Mouse (Mus musculus) kidney, postnatal 0 days (tissue): Measurements from ENCODE around the gene Nap1l4. TPM values are rescaled to one million over a fixed set of nuclear protein-coding genes. Genes with fewer than 3 reads are reported as not detected.

Experiments
- ATAC-seq: fragments of 200-750 bp; cut with Nextera tagmentation; replicated peaks from 2 replicates; pipeline ENCODE4 v1.8.0; 2017; ENCODE audit warnings: low read depth, moderate number of reproducible peaks, moderate TSS enrichment, moderate library complexity; ENCODE audit not compliant: low FRiP score
- DNase-seq: peaks from one replicate; pipeline ENCODE4 v3.0.0-alpha.2; 2016; ENCODE audit warnings: low spot score
- H3K27ac ChIP-seq: fragments of 300-500 bp; sonication (generic); 2 replicates; pipeline ENCODE4 v1.5.1; 2014; ENCODE audit warnings: mild to moderate bottlenecking
- H3K27me3 ChIP-seq: fragments of 300-500 bp; sonication (generic); 2 replicates; pipeline ENCODE4 v1.6.1; 2014; ENCODE audit warnings: low read length, mixed read lengths; ENCODE audit not compliant: insufficient read depth
- H3K36me3 ChIP-seq: fragments of 300-500 bp; sonication (generic); 2 replicates; pipeline ENCODE4 v1.6.1; 2014; ENCODE audit warnings: low read length, mixed read lengths; ENCODE audit not compliant: insufficient read depth
- H3K4me1 ChIP-seq: fragments of 300-500 bp; sonication (generic); replicated peaks from 2 replicates; pipeline ENCODE4 v1.6.1; 2014; ENCODE audit warnings: antibody characterized with exemption, low read length, mixed read lengths; ENCODE audit not compliant: insufficient read depth
- H3K4me2 ChIP-seq: fragments of 300-500 bp; sonication (generic); 2 replicates; pipeline ENCODE4 v1.6.1; 2014; ENCODE audit warnings: mild to moderate bottlenecking, low read length, moderate library complexity, mixed read lengths
- H3K4me3 ChIP-seq: fragments of 300-500 bp; sonication (generic); replicated peaks from 2 replicates; pipeline ENCODE4 v1.5.1; 2014; ENCODE audit warnings: low read depth, low read length
- H3K9ac ChIP-seq: fragments of 300-500 bp; sonication (generic); 2 replicates; pipeline ENCODE4 v1.6.1; 2014; ENCODE audit warnings: low read depth, low read length
- H3K9me3 ChIP-seq: fragments of 300-500 bp; sonication (generic); replicated peaks from 2 replicates; pipeline ENCODE4 v1.6.1; 2016; ENCODE audit warnings: low read length, inconsistent platforms, mixed read lengths
- CTCF ChIP-seq: IDR thresholded peaks from 2 replicates; pipeline ENCODE4 v1.5.1; 2016; ENCODE audit warnings: antibody characterized with exemption, low read depth, mild to moderate bottlenecking, moderate library complexity
- WGBS: fragments of 180-500 bp; shearing (Covaris S2); extraction: QIAGEN DNeasy Blood & Tissue Kit; methylation state at CpG from one replicate; pipeline ENCODE4 v1.1.7; 2014; 5-methylcytosine and 5-hydroxymethylcytosine counted together
- polyA plus RNA-seq: library from polyadenylated mRNA; unstranded; fragments of >200 nt; fragmentation: Nextera tagmentation; extraction: Ambion mirVana; gene quantifications from 2 replicates; pipeline ENCODE4 v1.2.1, GENCODE M21; 2015

The Nap1l4 gene
- 156 and 178 TPM in 2 replicates for polyA plus RNA-seq

DNA sequence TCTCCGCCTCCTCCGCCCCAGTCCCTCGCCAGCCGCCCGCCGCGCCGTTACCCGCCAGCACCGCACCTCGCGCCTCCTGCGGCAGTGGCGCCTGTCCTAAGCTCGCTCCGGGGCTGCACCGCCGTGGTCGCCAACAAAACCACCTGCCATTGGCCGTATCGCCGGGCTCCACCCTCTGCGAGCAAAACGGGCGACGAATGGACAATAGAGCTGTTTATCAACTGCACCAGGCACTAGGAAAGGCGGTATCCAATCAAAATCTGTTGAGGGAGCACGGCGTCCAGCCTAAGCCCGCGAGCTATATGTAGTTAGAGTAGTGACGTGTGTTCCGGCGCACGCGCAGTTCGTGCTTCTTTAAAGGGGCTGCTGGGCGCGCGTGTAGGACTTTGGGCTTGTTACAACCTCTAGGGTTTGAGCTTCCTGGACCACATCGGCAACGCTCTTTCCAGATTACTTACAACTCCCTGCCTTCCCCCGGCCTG lies at the start of gene Nap1l4:
Nap1l4 (minus strand) TSS at position 131 of the 482 bp plus-strand sequence.
- Histone ChIP-seq H3K9me3 (no peaks in the 10 kb centered on the region), H3K9ac (peak within 1 kb of the TSS; percentile 77), H3K4me2 (peak within 1 kb of the TSS; percentile 79), H3K4me3 (peak within 1 kb of the TSS; percentile 66), H3K4me1 (peaks cover 11% of the 10 kb centered on the region), H3K27ac (peak within 1 kb of the TSS; percentile 87), H3K36me3 (0 out of 2 replicates have a peak, but pooled peaks cover 2% of the 10 kb centered on the region), H3K27me3 (no peaks in the 10 kb centered on the region)
- DNase-seq = peak; percentile 100
- under 1% methylated on average over 43 of the region's 43 CpGs for WGBS
- ATAC-seq = peak; percentile 99
- 0 out of 2 replicates have a peak, but pooled peaks have one; percentile 15 for TF ChIP-seq CTCF

GRCm38 (mm10) chr7:143594865-143595264 lies 46.0 kb upstream of the Nap1l4 start:
- Histone ChIP-seq H3K36me3 (peaks cover 12% of the 10 kb centered on the region; the same call in 1 of the 2 replicates), H3K9ac (no peak overlapping the region), H3K9me3 (no peaks in the 10 kb centered on the region), H3K4me3 (no peak overlapping the region), H3K27ac (no peak overlapping the region), H3K4me2 (no peak overlapping the region), H3K27me3 (no peaks in the 10 kb centered on the region), H3K4me1 (0 out of 2 replicates have a peak, but pooled peaks cover 8% of the 10 kb centered on the region)
- no peak for TF ChIP-seq CTCF
- ATAC-seq (no peak), DNase-seq (no peak)
- 42% methylated on average over 5 of the region's 5 CpGs for WGBS

GRCm38 (mm10) chr7:143592255-143592654 lies 43.3 kb upstream of the Nap1l4 start:
- no peak overlapping the region for H3K27ac ChIP-seq
- no peak overlapping the region for H3K4me2 ChIP-seq
- no peaks in the 10 kb centered on the region for H3K9me3 ChIP-seq
- no peak overlapping the region for H3K4me3 ChIP-seq
- H3K9ac ChIP-seq = no peak overlapping the region
- H3K27me3 ChIP-seq = no peaks in the 10 kb centered on the region
- 91% methylated on average over 10 of the region's 10 CpGs for WGBS
- DNase-seq (no peak), ATAC-seq (no peak)
- no peaks in the 10 kb centered on the region for H3K4me1 ChIP-seq
- peaks cover 25% of the 10 kb centered on the region for H3K36me3 ChIP-seq
- no peak for TF ChIP-seq CTCF

DNA sequence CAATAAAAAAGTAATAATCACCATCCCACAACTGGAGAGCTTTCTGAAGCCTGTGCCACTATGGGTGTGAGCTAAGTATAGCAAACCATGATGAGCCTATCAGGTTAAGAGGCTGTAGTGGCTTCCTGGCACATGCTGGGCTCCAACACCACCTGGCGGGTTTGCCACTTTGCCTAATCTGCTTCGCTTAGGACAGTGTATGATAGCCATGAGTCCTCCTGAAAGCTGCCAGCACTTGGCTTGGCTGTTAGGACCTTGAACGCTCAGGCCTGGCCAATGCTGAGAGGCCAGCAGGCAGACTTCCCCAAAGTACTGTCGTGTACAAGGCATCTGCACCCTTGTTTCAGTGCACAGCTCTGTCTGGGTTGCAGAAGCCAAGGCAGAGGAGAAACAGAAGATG lies 39.1 kb upstream of the Nap1l4 start:
- DNase-seq = no peak

GRCm38 (mm10) chr7:143587586-143587985 lies 38.7 kb upstream of the Nap1l4 start:
- Histone ChIP-seq H3K27me3 (no peaks in the 10 kb centered on the region), H3K9ac (no peak overlapping the region), H3K9me3 (no peaks in the 10 kb centered on the region), H3K4me1 (no peaks in the 10 kb centered on the region), H3K27ac (no peak overlapping the region), H3K4me3 (no peak overlapping the region), H3K36me3 (peaks cover 63% of the 10 kb centered on the region), H3K4me2 (no peak overlapping the region)
- ATAC-seq = no peak
- no peak for TF ChIP-seq CTCF
- DNase-seq = no peak
- 97% methylated on average over 5 of the region's 5 CpGs for WGBS

More for the DNA sequence above, 39.1 kb upstream of the Nap1l4 start:
- H3K27ac ChIP-seq = no peak overlapping the region
- no peaks in the 10 kb centered on the region for H3K4me1 ChIP-seq
- no peak overlapping the region for H3K4me2 ChIP-seq
- 88% methylated on average over 4 of the region's 4 CpGs for WGBS
- H3K4me3 ChIP-seq = no peak overlapping the region
- no peak for ATAC-seq
- H3K36me3 ChIP-seq = peaks cover 59% of the 10 kb centered on the region
- TF ChIP-seq CTCF = no peak
- H3K27me3 ChIP-seq = no peaks in the 10 kb centered on the region
- H3K9ac ChIP-seq = no peak overlapping the region
- H3K9me3 ChIP-seq = no peaks in the 10 kb centered on the region

GRCm38 (mm10) chr7:143583956-143584355 lies 35.0 kb upstream of the Nap1l4 start:
- ATAC-seq = peak; percentile 54; the same call in 1 of the 2 replicates
- Histone ChIP-seq H3K27me3 (no peaks in the 10 kb centered on the region), H3K27ac (no peak overlapping the region), H3K9me3 (no peaks in the 10 kb centered on the region), H3K4me2 (no peak overlapping the region), H3K4me3 (no peak overlapping the region), H3K4me1 (no peaks in the 10 kb centered on the region), H3K9ac (no peak overlapping the region), H3K36me3 (peaks cover 68% of the 10 kb centered on the region)
- DNase-seq = peak; percentile 85
- peak; percentile 93 for TF ChIP-seq CTCF
- 31% methylated on average over 3 of the region's 3 CpGs for WGBS

DNA sequence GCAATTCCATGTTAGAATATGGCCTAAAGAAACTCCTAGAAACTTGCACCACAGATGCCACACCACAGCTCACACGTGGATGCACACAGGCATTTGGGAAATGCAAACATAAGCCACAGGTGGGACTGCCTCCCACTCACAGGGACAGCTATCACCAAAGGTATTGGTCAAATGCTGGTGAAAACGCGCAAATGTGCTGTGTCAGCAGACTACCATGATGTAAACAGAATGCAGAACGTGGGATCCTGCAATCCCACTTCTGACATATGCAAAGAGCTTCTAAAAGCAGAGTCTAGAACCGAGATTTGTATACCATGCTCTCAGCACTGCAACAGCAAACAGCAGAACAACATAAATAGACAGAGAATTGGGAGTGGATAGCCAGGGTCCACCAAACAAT lies 34.1 kb upstream of the Nap1l4 start:
- no peak overlapping the region for H3K27ac ChIP-seq

More for the DNA sequence above, 34.1 kb upstream of the Nap1l4 start:
- WGBS = 88% methylated on average over 5 of the region's 5 CpGs
- Histone ChIP-seq H3K9me3 (no peaks in the 10 kb centered on the region), H3K36me3 (peaks cover 61% of the 10 kb centered on the region), H3K4me3 (no peak overlapping the region), H3K27me3 (no peaks in the 10 kb centered on the region), H3K4me1 (no peaks in the 10 kb centered on the region), H3K4me2 (no peak overlapping the region), H3K9ac (no peak overlapping the region)
- no peak for TF ChIP-seq CTCF
- ATAC-seq = no peak
- no peak for DNase-seq
